In the genomic region with DNA sequence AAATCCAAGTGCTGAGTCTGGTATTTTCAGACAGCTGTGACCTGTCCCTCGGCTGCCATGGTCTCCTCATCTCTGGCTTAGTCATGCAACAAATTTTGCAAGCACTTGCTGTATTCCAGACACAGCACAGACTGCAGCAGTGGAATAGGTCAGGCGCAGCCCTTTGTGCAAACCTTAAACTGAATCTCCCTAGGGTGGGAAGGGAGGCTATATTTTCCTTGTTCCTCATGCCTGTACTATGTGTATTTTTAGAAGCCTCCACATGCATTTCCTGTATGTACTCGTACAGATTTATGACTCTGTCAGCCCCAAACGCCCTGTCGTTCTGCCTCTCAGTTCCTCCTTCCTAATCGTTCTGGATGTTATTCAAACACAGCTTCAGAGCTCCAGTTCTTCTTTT, we compare ENCODE assay signal across 9 mouse cellular contexts.
A peak's percentile ranks its signal among the peaks of the same experiment; 100 is the strongest.
DNase-seq lines count a peak whose midpoint lies in the region; ATAC-seq and TF ChIP-seq lines count a peak whose summit lies in the region.
"Had no signal": no experiment of that assay in that cellular context is flagged by ENCODE, and none has a peak within 500 bp of the region (broad histone marks: within the 10 kb centered on the region; RNA-seq: fewer than 3 reads in every experiment).

No protein-coding gene starts in this region.

- no peaks in the 10 kb centered on the region for H3K27me3 ChIP-seq in heart, adult 2 months (ENCODE audit: control insufficient read depth, insufficient read depth, low read length)
- H3K27me3 ChIP-seq in kidney, embryonic 16.5 days (ENCODE audit: insufficient read depth, low read length): no peaks in the 10 kb centered on the region
- H3K27me3 ChIP-seq: embryonic facial prominence, embryonic 12.5 days had no signal

- peak; percentile 9; the same call in 1 of the 2 replicates for TF ChIP-seq POLR2A in heart, adult 2 months (IDR thresholded peaks at IDR 0.05; ENCODE audit: insufficient read depth, low read depth, low read length)

- H3K4me1 ChIP-seq in heart, adult 2 months (ENCODE audit: control insufficient read depth, insufficient read depth, low read length): peaks cover 10% of the 10 kb centered on the region
- peaks cover 49% of the 10 kb centered on the region for H3K4me1 ChIP-seq in kidney, embryonic 16.5 days (ENCODE audit: insufficient read depth, low read length)

- H3K79me2 ChIP-seq in heart, adult 2 months (replicated peaks; ENCODE audit: control insufficient read depth, insufficient read depth, low read length): no peaks in the 10 kb centered on the region

- intact Hi-C loops in heart, adult 2 months (cut with DNase I): loop anchor here (2.0 to 5.0 kb wide), 4 partner anchors 52 to 97 kb away; no protein-coding TSS in a partner anchor

- peak; percentile 52; the same call in 1 of the 2 replicates for TF ChIP-seq EP300 in heart, adult 2 months (IDR thresholded peaks at IDR 0.05; ENCODE audit: insufficient read depth, low read depth, low read length)

- H3K4me3 ChIP-seq in heart, adult 2 months: peak overlapping the region; percentile 13; the same call in 1 of the 2 replicates
- no peak overlapping the region for H3K4me3 ChIP-seq in kidney, embryonic 16.5 days (ENCODE audit: low read length)
- H3K4me3 ChIP-seq: embryonic facial prominence, embryonic 12.5 days had no signal

- H3K36me3 ChIP-seq in heart, adult 2 months (ENCODE audit: control insufficient read depth, insufficient read depth, low read length): peaks cover 5% of the 10 kb centered on the region
- no peaks in the 10 kb centered on the region for H3K36me3 ChIP-seq in kidney, embryonic 16.5 days (ENCODE audit: insufficient read depth, low read length)
- H3K36me3 ChIP-seq: embryonic facial prominence, embryonic 12.5 days had no signal

- no peaks in the 10 kb centered on the region for H3K9me3 ChIP-seq in kidney, embryonic 16.5 days (ENCODE audit: low read length)
- H3K9me3 ChIP-seq: embryonic facial prominence, embryonic 12.5 days had no signal

- no peak for DNase-seq in frontal cortex, postnatal 25 days (ENCODE audit: low spot score in 2 of 2)
- peak; percentile 75 for DNase-seq in NIH3T3 (ENCODE audit: low read depth)
- peak; percentile 46 to 67 for DNase-seq in heart, adult 2 months
- peak; percentile 55 for DNase-seq in lung, postnatal 36 days
- no peak for DNase-seq in natural killer cell, adult 2 months (ENCODE audit: low spot score in 2 of 2)
- DNase-seq in layer of hippocampus, postnatal 14 days (ENCODE audit: low spot score in 2 of 2): no peak

- peak overlapping the region; percentile 28 for H3K4me2 ChIP-seq in kidney, embryonic 16.5 days (replicated peaks; ENCODE audit: low read depth, low read length)
- H3K4me2 ChIP-seq: embryonic facial prominence, embryonic 12.5 days had no signal

- H3K27ac ChIP-seq in heart, adult 2 months: peak overlapping the region; percentile 56
- peak overlapping the region; percentile 80 for H3K27ac ChIP-seq in kidney, embryonic 16.5 days (ENCODE audit: low read length)
- H3K27ac ChIP-seq: embryonic facial prominence, embryonic 12.5 days had no signal

- WGBS in heart, adult 2 months: 2% methylated on average over 6 of the region's 6 CpGs
- WGBS in kidney, embryonic 16.5 days: 7% methylated on average over 6 of the region's 6 CpGs

- TF ChIP-seq CTCF in heart, adult 2 months (IDR thresholded peaks at IDR 0.05): no peak

- peak; percentile 76 for ATAC-seq in frontal cortex, adult (ENCODE audit: low TSS enrichment)
- ATAC-seq in kidney, embryonic 16.5 days (ENCODE audit: low FRiP score, low TSS enrichment): peak; percentile 96

- no peak overlapping the region; the same call in 1 of the 2 replicates for H3K9ac ChIP-seq in heart, adult 2 months (ENCODE audit: low read depth, low read length)
- no peak overlapping the region for H3K9ac ChIP-seq in kidney, embryonic 16.5 days (replicated peaks; ENCODE audit: low read length)
- H3K9ac ChIP-seq: embryonic facial prominence, embryonic 12.5 days had no signal

Comparison
In these comparisons a context has a peak if more than half of its experiments do, and no peak if none do; other contexts are left out.
1. DNase-seq: peak in NIH3T3 (single experiment), heart, adult 2 months (2 of 2) and lung, postnatal 36 days (single experiment); none in frontal cortex, postnatal 25 days (0 of 2), natural killer cell, adult 2 months (0 of 2) and layer of hippocampus, postnatal 14 days (0 of 2).